Mouse (Mus musculus): Measurements from ENCODE around the gene Vmn1r128.
"Not testable (repeated sequence)": the region's sequence is repeated elsewhere in the genome, so short reads cannot be mapped to it uniquely, and the experiment has no call there.

The Vmn1r128 gene

GRCm38 (mm10) chr7:21349073-21349472 lies at the start of gene Vmn1r128:
Gene Vmn1r128 (plus strand): TSS chr7:21349373.
- not testable (repeated sequence) for DNase-seq

- not testable (repeated sequence) for DNase-seq
These were observed 47.8 kb upstream of the Vmn1r128 start, which contains the start of gene Vmn1r126 for GRCm38 (mm10) chr7:21301367-21301766. Gene Vmn1r126 (minus strand): TSS chr7:21301467.

- not testable (repeated sequence) for DNase-seq
These were observed 29.4 kb upstream of the Vmn1r128 start, which contains the start of gene Vmn1r127 for GRCm38 (mm10) chr7:21319761-21320160. Gene Vmn1r127 (minus strand): TSS chr7:21319861.

- not testable (repeated sequence) for DNase-seq
These were observed 12.0 kb downstream of the Vmn1r128 start, which contains the start of gene Vmn1r129 for GRCm38 (mm10) chr7:21361191-21361590. Gene Vmn1r129 (minus strand): TSS chr7:21361291.
